Mouse (Mus musculus) CD8-positive naive resting alpha-beta T cell, adult 57 days (primary cell): ENCODE measurements around the gene Gm10772. TPM values are rescaled to one million over a fixed set of nuclear protein-coding genes. Genes with fewer than 3 reads are reported as not detected.

Experiments used
- total RNA-seq: library from RNA; stranded (reverse); gene quantifications from one replicate; pipeline ENCODE4 v1.2.4, GENCODE M21; 2023

Gm10772 gene
- total RNA-seq: not detected

DNA sequence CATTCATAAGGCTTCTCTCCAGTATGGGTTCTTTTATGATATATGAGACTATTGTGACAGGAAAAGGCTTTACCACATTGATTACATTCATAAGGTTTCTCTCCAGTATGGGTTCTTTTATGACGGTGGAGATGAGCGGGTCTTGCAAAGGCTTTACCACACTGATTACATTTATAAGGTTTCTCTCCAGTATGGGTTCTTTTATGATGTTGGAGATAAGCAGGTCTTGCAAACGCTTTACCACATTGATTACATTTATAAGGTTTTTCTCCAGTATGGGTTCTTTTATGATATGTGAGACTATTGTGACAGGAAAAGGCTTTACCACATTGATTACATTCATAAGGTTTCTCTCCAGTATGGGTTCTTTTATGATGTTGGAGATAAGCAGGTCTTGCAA is at the start of gene Gm10772:
TSS of gene Gm10772 (minus strand) at position 101 of the 400 bp plus-strand sequence.

Other genes with a start within 250 kb of the Gm10772 start
- not detected for gene Gm10324, start 108.0 kb downstream of the Gm10772 start, total RNA-seq
- gene 2410141K09Rik, start 213.5 kb upstream of the Gm10772 start, total RNA-seq: not detected